ENCODE assay signal across 16 mouse cellular contexts in the genomic region with DNA sequence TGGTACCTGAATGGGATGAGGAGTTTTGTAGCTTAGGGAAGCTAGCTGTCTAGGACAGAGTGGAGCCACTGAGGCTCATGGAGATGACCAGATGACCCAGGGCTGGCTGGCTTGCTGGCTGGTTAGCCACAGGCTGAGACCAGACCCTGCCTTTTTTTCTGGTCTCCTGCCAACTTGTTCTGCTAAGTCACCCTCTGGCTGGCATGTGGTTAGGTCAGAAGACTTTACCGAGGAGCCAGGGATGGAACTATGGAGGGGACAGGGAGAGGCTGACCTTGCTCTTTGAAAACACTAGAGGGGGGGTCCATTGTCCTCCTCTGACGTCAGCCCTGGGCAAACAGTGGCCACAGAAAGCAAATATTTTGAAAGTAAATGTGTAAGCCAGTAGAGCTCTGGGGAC. TPM values are rescaled to one million over a fixed set of nuclear protein-coding genes. Genes with fewer than 3 reads are reported as not detected.
DNase-seq lines count a peak whose midpoint lies in the region; ATAC-seq and TF ChIP-seq lines count a peak whose summit lies in the region.
"Had no signal": no experiment of that assay in that cellular context is flagged by ENCODE, and none has a peak within 500 bp of the region (broad histone marks: within the 10 kb centered on the region; RNA-seq: fewer than 3 reads in every experiment).

No protein-coding gene starts in this region.

- peak; percentile 16 for DNase-seq in kidney, postnatal 0 days (ENCODE audit: low spot score)
- DNase-seq in kidney, adult 8-10 months, result no peak
- DNase-seq in Muller cell, postnatal 12 days (ENCODE audit: inconsistent ontology term), result peak; percentile 32
- DNase-seq in heart, adult 2 months, result no peak
- DNase-seq in right cerebral cortex, postnatal 14 days, result no peak
- DNase-seq: cerebellum, postnatal 36 days; gastrocnemius, postnatal 10 days; kidney, postnatal 25 days; layer of hippocampus, postnatal 36 days had no signal

- no peaks in the 10 kb centered on the region for H3K27me3 ChIP-seq in kidney, postnatal 0 days (ENCODE audit: insufficient read depth, low read length)
- no peaks in the 10 kb centered on the region for H3K27me3 ChIP-seq in stomach, embryonic 14.5 days (ENCODE audit: control insufficient read depth, insufficient read depth, low read length)
- no peaks in the 10 kb centered on the region for H3K27me3 ChIP-seq in heart, adult 2 months (ENCODE audit: control insufficient read depth, insufficient read depth, low read length)
- H3K27me3 ChIP-seq: embryonic facial prominence, embryonic 15.5 days; limb, embryonic 12.5 days had no signal

- no peaks in the 10 kb centered on the region for H3K9me3 ChIP-seq in kidney, postnatal 0 days (replicated peaks; ENCODE audit: low read length)
- no peaks in the 10 kb centered on the region for H3K9me3 ChIP-seq in stomach, embryonic 14.5 days (ENCODE audit: control insufficient read depth, low read depth, low read length)
- H3K9me3 ChIP-seq: embryonic facial prominence, embryonic 15.5 days; hindbrain, embryonic 13.5 days; limb, embryonic 12.5 days had no signal

- no peak for TF ChIP-seq CTCF in kidney, postnatal 0 days (IDR thresholded peaks at IDR 0.05; ENCODE audit: low read depth)
- TF ChIP-seq CTCF in heart, adult 2 months (IDR thresholded peaks at IDR 0.05), result no peak

- no peaks in the 10 kb centered on the region for H3K79me2 ChIP-seq in heart, adult 2 months (replicated peaks; ENCODE audit: control insufficient read depth, insufficient read depth, low read length)

- no peak overlapping the region for H3K4me2 ChIP-seq in kidney, postnatal 0 days (ENCODE audit: low read length)
- no peak overlapping the region for H3K4me2 ChIP-seq in stomach, embryonic 14.5 days (replicated peaks; ENCODE audit: low read depth, low read length)
- H3K4me2 ChIP-seq: embryonic facial prominence, embryonic 15.5 days; hindbrain, embryonic 13.5 days; limb, embryonic 12.5 days had no signal

- H3K4me1 ChIP-seq in kidney, postnatal 0 days (replicated peaks; ENCODE audit: insufficient read depth, low read length), result no peaks in the 10 kb centered on the region
- H3K4me1 ChIP-seq in stomach, embryonic 14.5 days (ENCODE audit: control insufficient read depth, insufficient read depth, low read length), result no peaks in the 10 kb centered on the region
- H3K4me1 ChIP-seq in heart, adult 2 months (ENCODE audit: control insufficient read depth, insufficient read depth, low read length), result no peaks in the 10 kb centered on the region
- H3K4me1 ChIP-seq: embryonic facial prominence, embryonic 15.5 days; hindbrain, embryonic 13.5 days; limb, embryonic 12.5 days had no signal

- 12% methylated on average over 2 of the region's 2 CpGs for WGBS in kidney, postnatal 0 days
- WGBS in stomach, embryonic 14.5 days, result 34% methylated on average over 2 of the region's 2 CpGs
- WGBS in heart, adult 2 months, result 14% methylated on average over 2 of the region's 2 CpGs

- H3K9ac ChIP-seq in kidney, postnatal 0 days (ENCODE audit: low read depth, low read length), result no peak overlapping the region
- H3K9ac ChIP-seq in stomach, embryonic 14.5 days (replicated peaks; ENCODE audit: low read depth, low read length), result no peak overlapping the region
- H3K9ac ChIP-seq in heart, adult 2 months (ENCODE audit: low read depth, low read length), result no peak overlapping the region
- H3K9ac ChIP-seq: embryonic facial prominence, embryonic 15.5 days; hindbrain, embryonic 13.5 days; limb, embryonic 12.5 days had no signal

- peak; percentile 48 for ATAC-seq in kidney, postnatal 0 days (replicated peaks; ENCODE audit: low FRiP score, low read depth)
- peak; percentile 9 to 40; a peak in 2 of 4 replicates for ATAC-seq in hematopoietic stem cell, adult 5-6 weeks (replicated peaks in 1 of 2; ENCODE audit: insufficient read depth in 1 of 2, low FRiP score in 2 of 2, low TSS enrichment in 1 of 2, low read depth in 1 of 2, poor library complexity in 2 of 2, severe bottlenecking in 2 of 2)
- peak; percentile 57; the same call in 1 of the 2 replicates for ATAC-seq in stomach, embryonic 14.5 days (ENCODE audit: insufficient number of reproducible peaks, insufficient read depth, low FRiP score, low read depth)
- ATAC-seq: forebrain, embryonic 14.5 days had no signal

- no peak for TF ChIP-seq POLR2A in heart, adult 2 months (IDR thresholded peaks at IDR 0.05; ENCODE audit: insufficient read depth, low read depth, low read length)

- no peaks in the 10 kb centered on the region for H3K36me3 ChIP-seq in kidney, postnatal 0 days (ENCODE audit: insufficient read depth, low read length)
- no peaks in the 10 kb centered on the region for H3K36me3 ChIP-seq in stomach, embryonic 14.5 days (ENCODE audit: control insufficient read depth, insufficient read depth, low read length)
- no peaks in the 10 kb centered on the region for H3K36me3 ChIP-seq in heart, adult 2 months (ENCODE audit: control insufficient read depth, insufficient read depth, low read length)
- H3K36me3 ChIP-seq: embryonic facial prominence, embryonic 15.5 days; hindbrain, embryonic 13.5 days; limb, embryonic 12.5 days had no signal

- intact Hi-C loops in heart, adult 2 months (cut with DNase I), result loop anchor here (1.0 to 10.0 kb wide), 2 partner anchors 231 to 318 kb away; no protein-coding TSS in a partner anchor

- H3K4me3 ChIP-seq in kidney, postnatal 0 days (replicated peaks; ENCODE audit: low read depth, low read length), result no peak overlapping the region
- no peak overlapping the region for H3K4me3 ChIP-seq in stomach, embryonic 14.5 days (ENCODE audit: low read depth, low read length)
- no peak overlapping the region for H3K4me3 ChIP-seq in heart, adult 2 months
- H3K4me3 ChIP-seq: embryonic facial prominence, embryonic 15.5 days; hindbrain, embryonic 13.5 days; limb, embryonic 12.5 days had no signal

- no peak overlapping the region for H3K27ac ChIP-seq in kidney, postnatal 0 days
- no peak overlapping the region for H3K27ac ChIP-seq in stomach, embryonic 14.5 days (ENCODE audit: low read length)
- H3K27ac ChIP-seq in heart, adult 2 months, result no peak overlapping the region
- H3K27ac ChIP-seq: embryonic facial prominence, embryonic 15.5 days; hindbrain, embryonic 13.5 days; limb, embryonic 12.5 days; macrophage had no signal

- no peak for TF ChIP-seq EP300 in heart, adult 2 months (IDR thresholded peaks at IDR 0.05; ENCODE audit: insufficient read depth, low read depth, low read length)

RNA-seq across cellular contexts. Expression of a gene that starts 28.6 kb away (rescaled TPM):
- polyA plus RNA-seq in kidney, postnatal 0 days (2015; fragmentation: Nextera tagmentation; extraction: Ambion mirVana), result 1.8 and 2.0 TPM in 2 replicates
- total RNA-seq in hematopoietic stem cell, adult 5-6 weeks (2017), result 7.3 and 9.6 TPM in 2 replicates
- polyA plus RNA-seq in stomach, embryonic 14.5 days (2014; fragmentation: Nextera tagmentation; extraction: Ambion mirVana), result 4.4 and 4.7 TPM in 2 replicates
- total RNA-seq in heart, adult 2 months (2021), result 1 to 10 TPM; 7.3 to 8.0 TPM
- 5.6 and 9.3 TPM in 2 replicates for polyA plus RNA-seq in heart, adult 2 months (2012; rRNA removed)

Comparison
In these comparisons a context has a peak if more than half of its experiments do, and no peak if none do; other contexts are left out.
1. DNase-seq: peak in kidney, postnatal 0 days (single experiment) and Muller cell, postnatal 12 days (single experiment); none in kidney, adult 8-10 months (0 of 2), heart, adult 2 months (0 of 2) and right cerebral cortex, postnatal 14 days (single experiment).
2. Peak in every context shown above with its lines, with median percentiles within 50 percentile points of each other: ATAC-seq.